Mouse (Mus musculus) urinary bladder, postnatal 25 days (tissue): ENCODE results near the gene Rhox3f.
"Not testable (repeated sequence)": the region's sequence is repeated elsewhere in the genome, so short reads cannot be mapped to it uniquely, and the experiment has no call there.

Experiments
- DNase-seq: peaks from one replicate; pipeline ENCODE4 v3.0.0; 2022; ENCODE audit warnings: low spot score

Gene Rhox3f

DNA sequence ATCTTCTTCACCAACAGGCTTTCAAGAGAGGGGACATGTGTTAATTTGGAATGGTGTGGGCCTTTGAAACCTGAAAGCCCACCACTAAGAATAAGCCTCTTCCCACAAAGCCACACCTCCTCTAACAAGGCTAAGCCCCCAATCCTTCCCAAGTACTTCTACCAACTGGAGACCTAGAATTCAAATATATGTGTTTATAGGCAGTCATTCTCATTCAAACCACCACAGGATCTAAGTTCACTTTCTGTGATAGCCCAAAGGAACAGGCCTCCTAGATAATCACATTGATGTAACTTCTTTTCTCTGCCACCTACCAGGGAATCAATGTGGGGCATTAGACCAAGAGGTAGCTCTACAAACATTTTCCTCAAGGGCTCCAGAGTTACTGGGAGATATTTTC is at the start of gene Rhox3f:
Rhox3f (plus strand) TSS at position 301 of the 400 bp plus-strand sequence.
- not testable (repeated sequence) for DNase-seq

GRCm38 (mm10) chrX:37541719-37542118 is 39.1 kb upstream of the Rhox3f start, which contains the start of gene Rhox3e:
Rhox3e (plus strand) TSS chrX:37542019.
- not testable (repeated sequence) for DNase-seq

DNA sequence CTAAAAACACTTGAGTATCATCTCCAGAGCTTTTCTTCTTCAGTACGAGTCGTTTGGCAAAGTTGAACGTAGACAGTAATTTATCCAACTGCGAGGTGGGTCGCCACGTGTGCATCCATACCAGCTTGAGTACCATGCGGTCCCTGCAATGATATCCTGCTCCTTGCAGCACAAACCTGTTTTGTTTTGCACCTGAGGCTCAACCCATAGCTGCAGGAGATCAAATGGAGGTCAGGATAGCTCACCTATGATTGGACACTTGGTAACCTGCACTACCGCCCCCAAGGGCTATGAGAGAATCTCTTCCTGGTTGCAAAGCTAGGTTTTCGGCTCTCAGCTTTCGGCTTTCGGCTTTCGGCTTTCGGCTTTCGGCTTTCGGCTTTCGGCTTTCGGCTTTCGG is 23.7 kb upstream of the Rhox3f start, which contains the start of gene Rhox4e:
Rhox4e (plus strand) TSS at position 301 of the 400 bp plus-strand sequence.
- not testable (repeated sequence) for DNase-seq

GRCm38 (mm10) chrX:37571105-37571504 is 9.7 kb upstream of the Rhox3f start, which contains the start of gene Rhox2f:
Rhox2f (plus strand) TSS chrX:37571405.
- DNase-seq, result not testable (repeated sequence)

DNA sequence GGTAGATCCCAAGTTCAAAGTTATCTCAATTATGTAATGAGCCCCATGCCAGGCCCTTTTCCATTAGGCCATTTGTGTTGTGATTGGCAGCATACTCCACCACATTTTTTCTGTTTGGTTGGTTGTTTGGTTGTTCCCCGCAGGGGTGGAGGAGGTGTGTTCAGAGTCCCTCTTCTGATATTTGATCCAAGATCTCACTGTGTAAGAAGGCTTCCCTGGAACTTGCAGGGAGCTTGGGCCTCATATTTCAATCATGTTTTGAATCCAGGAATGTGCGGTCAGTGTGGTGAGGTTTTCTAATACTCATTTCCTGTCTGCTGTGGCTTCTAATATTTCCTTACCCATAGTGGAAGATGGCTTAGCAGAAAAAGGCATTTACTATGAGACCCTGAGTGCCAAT is 8.2 kb upstream of the Rhox3f start:
- not testable (repeated sequence) for DNase-seq

DNA sequence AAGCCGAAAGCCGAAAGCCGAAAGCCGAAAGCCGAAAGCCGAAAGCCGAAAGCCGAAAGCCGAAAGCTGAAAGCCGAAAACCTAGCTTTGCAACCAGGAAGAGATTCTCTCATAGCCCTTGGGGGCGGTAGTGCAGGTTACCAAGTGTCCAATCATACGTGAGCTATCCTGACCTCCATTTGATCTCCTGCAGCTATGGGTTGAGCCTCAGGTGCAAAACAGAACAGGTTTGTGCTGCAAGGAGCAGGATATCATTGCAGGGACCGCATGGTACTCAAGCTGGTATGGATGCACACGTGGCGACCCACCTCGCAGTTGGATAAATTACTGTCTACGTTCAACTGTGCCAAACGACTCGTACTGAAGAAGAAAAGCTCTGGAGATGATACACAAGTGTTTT is 26.8 kb downstream of the Rhox3f start, which contains the start of gene Rhox4f:
Rhox4f (minus strand) TSS at position 101 of the 400 bp plus-strand sequence.
- DNase-seq, result not testable (repeated sequence)

- DNase-seq, result not testable (repeated sequence)
Observed at GRCm38 (mm10) chrX:37628512-37628911, 47.7 kb downstream of the Rhox3f start, which contains the start of gene Rhox3g. Rhox3g (minus strand) TSS chrX:37628612.
